Mouse (Mus musculus): ENCODE measurements around the gene Rec8.
A peak's percentile ranks its signal among the peaks of the same experiment; 100 is the strongest.

Rec8 gene

DNA sequence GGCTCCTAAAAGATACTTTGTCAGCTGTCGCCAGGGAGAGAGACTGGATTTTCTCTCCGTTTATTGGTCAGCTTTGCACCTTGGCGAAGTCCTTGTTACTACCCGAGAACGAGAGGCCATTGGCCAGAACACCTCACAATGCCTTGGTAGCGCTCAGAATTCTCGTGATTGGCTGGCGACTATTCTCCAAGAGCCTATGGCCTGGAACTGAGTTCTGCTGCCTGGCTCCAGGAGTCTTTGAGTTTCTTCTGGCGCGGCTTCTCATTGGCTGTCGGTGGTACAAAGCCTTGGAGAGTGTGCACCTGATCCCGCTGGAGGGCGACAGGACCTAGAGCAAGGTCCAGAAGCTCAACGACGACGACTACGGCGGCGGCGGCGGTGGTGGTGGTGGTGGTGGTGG lies at the start of gene Rec8:
Rec8 (plus strand) TSS at position 216 of the 400 bp plus-strand sequence.
- no peak for DNase-seq (ENCODE audit: low spot score in 2 of 2)

DNA sequence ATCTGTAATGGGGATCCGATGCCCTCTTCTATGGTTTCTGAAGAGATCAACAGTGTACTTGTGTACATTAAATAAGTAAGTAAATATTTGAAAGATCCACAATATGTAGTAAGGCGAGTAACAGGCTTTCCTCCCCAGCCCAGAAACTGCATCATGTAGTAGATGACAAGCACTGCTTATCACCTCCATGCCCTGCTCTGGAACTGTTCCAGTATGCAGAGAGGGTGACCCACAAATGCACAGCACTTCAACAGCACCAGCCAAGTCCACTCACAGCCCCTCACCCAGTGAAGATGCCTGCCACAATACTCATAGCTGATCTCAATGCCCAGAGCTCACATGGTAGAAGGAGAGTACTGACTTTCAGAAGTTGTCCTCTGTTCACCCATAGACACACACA lies 47.2 kb upstream of the Rec8 start:
- DNase-seq (ENCODE audit: low spot score in 2 of 2) = no peak

GRCm38 (mm10) chr14:55571760-55572159 lies 46.1 kb upstream of the Rec8 start:
- no peak for DNase-seq (ENCODE audit: low spot score in 2 of 2)

- DNase-seq (ENCODE audit: low spot score in 2 of 2) = no peak
Observed at GRCm38 (mm10) chr14:55575302-55575701, 42.5 kb upstream of the Rec8 start, which contains the start of gene Fitm1. Gene Fitm1, plus strand, starts transcription at chr14:55575617.

DNA sequence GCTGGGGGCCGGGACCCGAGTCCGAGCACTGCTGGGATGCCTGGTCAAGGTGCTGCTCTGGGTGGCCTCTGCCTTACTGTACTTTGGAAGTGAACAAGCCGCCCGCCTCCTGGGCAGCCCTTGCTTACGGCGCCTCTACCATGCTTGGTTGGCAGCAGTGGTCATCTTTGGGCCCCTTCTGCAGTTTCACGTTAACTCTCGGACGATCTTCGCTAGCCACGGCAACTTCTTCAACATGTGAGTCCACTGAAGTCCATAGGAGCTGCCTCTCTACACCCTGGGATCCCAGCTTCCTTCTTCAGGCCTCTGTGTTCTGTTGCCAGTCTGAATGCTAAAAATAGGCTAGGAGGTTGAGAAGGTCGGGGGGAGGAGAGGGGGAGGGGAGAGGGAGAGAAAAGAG lies 42.1 kb upstream of the Rec8 start:
- DNase-seq (ENCODE audit: low spot score in 2 of 2) = no peak

DNA sequence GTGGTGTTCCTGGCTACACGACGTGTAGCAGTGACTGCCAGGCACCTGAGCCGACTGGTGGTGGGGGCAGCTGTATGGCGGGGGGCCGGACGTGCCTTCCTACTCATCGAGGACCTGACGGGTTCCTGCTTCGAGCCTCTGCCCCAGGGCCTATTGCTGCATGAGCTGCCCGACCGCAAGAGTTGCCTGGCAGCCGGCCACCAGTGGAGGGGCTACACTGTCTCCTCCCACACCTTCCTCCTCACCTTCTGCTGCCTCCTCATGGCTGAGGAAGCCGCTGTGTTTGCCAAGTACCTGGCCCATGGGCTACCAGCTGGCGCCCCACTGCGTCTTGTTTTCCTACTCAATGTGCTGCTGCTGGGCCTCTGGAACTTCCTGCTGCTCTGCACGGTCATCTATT lies 41.5 kb upstream of the Rec8 start:
- DNase-seq (ENCODE audit: low spot score in 2 of 2) = no peak

GRCm38 (mm10) chr14:55577871-55578667 lies 39.8 kb upstream of the Rec8 start, which contains the start of gene Psme1:
Gene Psme1, plus strand, starts transcription at chr14:55578123.
- peak; percentile 82 for DNase-seq (ENCODE audit: low spot score in 2 of 2)

- DNase-seq (ENCODE audit: low spot score in 2 of 2) = peak in 1 of 2 experiments; percentile 43
Observed at GRCm38 (mm10) chr14:55578668-55579269, 39.1 kb upstream of the Rec8 start.

DNA sequence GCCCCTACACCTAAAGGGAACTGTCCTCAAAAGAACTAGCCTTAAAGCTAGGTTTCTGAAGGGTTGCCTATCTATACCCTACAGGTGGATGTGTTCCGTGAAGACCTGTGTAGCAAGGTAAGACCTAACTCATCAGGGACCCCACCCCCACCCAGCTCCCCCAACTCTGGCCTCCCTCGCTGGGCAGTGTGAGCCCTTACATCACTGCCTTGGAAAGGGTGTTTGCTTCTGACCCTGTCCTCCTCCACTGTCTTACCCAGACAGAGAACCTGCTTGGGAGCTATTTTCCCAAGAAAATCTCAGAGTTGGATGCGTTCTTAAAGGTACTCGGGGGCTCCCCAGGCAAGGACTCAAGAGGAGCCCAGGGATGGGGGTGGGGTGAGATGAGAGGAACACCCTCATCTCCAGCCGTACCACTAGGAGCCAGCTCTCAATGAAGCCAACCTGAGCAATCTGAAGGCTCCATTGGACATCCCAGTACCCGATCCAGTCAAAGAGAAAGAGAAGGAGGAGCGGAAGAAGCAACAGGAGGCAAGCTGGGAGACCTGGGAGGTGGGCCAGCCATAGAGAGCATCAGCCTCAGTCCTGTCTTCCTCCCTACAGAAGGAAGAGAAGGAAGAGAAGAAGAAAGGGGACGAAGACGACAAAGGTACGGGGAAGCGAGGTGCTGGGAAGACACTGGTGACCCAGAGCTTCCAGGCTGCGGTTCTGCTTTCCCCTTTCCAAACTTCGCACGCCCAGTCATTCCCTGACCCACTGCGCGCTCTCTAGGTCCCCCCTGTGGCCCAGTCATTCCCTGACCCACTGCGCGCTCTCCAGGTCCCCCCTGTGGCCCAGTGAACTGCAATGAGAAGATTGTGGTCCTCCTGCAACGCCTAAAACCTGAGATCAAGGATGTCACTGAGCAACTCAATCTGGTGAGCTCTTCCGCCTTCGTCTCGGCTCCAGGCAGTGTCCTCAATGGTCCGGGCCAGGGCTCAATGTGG lies 38.0 kb upstream of the Rec8 start:
- DNase-seq (ENCODE audit: low spot score in 2 of 2) = no peak

- no peak for DNase-seq (ENCODE audit: low spot score in 2 of 2)
Observed at GRCm38 (mm10) chr14:55580731-55581130, 37.1 kb upstream of the Rec8 start.

- no peak for DNase-seq (ENCODE audit: low spot score in 2 of 2)
Observed at GRCm38 (mm10) chr14:55581981-55582681, 35.7 kb upstream of the Rec8 start.

DNA sequence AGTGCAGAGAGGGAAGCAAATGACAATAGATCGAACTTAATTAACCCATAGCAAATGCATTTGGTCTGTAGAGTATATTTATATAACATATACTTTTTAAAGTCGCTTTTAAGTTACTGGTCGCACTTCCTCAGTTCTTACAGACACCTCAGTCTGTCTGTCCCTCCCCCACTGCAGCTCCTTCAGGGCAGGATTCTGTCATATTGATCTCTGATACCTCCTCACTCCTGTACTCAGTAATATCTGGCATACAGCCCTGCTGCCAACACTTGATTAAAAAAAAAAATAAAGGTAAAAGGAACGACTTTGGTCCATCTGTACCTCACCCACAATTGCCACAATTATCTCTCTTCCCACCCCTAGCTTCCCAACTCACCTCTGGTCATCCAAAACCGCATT lies 33.5 kb upstream of the Rec8 start:
- no peak for DNase-seq (ENCODE audit: low spot score in 2 of 2)

DNA sequence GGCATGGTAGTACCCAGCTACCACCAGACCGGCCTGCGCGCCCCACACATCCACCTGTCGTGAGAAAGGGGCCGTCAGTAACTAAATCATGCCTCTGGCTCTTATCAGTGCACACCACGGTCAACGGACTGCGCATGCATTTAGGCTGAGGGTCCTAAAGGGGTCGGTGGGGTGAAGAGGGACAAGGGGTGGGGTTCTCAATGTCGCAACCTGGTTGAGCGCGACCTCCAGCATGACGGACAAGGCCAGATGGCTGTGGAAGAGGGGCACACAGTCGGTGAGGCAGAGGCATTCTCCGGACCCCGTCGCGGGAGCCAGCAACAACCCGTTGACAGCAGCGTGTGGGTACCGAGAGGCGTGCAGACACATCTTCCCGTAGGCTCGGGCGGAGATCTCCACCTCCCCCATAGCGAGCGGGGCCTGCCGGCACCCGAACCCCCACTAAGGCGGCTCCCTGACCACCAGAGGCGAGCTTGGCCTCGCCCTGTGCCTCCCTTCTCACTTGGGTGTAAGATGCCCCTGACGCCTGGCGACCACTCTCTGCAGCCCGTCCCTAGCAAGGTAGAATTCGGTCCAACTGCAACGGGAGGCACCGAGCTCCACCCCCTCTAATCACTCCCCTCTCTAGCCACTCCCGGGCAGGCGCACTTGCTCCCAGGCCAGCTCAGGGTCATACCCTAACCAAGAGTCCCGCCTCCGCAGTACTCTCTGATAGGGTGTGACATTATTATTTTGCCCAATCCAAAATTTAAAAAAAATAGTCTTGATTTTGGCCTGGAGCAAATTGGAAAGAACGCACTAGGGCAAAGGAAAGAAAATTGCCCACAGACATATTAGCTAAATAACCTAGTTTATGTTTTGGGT lies 32.9 kb upstream of the Rec8 start, which contains the start of gene Emc9:
Emc9 (minus strand) TSS at position 601 of the 864 bp plus-strand sequence.
- peak; percentile 62 to 73 for DNase-seq (ENCODE audit: low spot score in 2 of 2)

DNA sequence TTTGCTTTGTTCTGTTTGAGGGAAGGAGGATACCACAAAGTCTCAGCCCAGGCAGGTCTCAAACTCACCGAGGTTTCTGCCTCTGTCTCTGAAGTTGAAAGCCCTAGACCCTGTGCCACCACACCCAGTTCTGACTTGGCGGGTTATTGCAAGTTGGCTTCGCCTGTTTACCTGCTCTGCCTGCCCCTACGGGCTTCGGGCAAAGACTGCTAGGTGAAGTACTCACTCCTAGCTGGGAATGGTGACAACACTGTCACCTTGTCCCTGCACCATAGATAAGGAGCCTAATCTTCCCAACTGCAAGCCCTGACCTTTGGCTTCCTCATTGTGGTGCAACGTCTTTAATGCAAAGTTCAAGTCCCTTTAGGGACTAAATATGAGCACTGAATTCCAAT lies 32.3 kb upstream of the Rec8 start:
- no peak for DNase-seq (ENCODE audit: low spot score in 2 of 2)

- no peak for DNase-seq (ENCODE audit: low spot score in 2 of 2)
Observed at GRCm38 (mm10) chr14:55586149-55586548, 31.7 kb upstream of the Rec8 start.

GRCm38 (mm10) chr14:55589271-55589670 lies 28.6 kb upstream of the Rec8 start:
- DNase-seq (ENCODE audit: low spot score in 2 of 2) = no peak

DNA sequence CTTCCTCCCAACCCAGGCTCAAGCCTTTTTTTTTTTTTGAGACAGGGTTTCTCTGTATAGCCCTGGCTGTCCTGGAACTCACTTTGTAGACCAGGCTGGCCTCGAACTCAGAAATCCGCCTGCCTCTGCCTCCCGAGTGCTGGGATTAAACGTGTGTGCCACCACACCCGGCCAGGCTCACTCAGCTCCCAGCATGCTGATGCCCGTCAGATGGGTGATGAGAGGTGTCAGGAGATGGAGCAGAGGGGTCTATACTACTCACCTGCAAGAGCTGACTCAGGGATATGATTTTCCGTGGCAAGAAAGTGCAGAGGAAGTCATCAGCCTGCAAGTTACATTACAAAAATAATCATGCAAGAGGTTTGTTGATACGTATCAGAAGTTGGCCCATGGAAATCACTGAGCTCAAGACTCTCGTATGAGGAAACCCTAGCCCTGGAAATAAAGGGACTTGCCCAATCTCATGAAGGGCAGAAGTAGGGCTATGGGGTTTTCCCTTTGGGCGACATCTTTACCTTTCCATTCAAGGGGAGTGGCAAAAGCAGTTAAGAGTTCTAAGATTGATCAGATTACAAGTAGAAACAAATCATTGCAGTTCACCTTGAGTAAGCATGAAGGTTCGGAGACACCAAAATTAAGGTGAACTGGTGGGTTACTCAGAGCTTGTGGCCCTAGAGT lies 27.9 kb upstream of the Rec8 start:
- DNase-seq (ENCODE audit: low spot score in 2 of 2) = no peak

DNA sequence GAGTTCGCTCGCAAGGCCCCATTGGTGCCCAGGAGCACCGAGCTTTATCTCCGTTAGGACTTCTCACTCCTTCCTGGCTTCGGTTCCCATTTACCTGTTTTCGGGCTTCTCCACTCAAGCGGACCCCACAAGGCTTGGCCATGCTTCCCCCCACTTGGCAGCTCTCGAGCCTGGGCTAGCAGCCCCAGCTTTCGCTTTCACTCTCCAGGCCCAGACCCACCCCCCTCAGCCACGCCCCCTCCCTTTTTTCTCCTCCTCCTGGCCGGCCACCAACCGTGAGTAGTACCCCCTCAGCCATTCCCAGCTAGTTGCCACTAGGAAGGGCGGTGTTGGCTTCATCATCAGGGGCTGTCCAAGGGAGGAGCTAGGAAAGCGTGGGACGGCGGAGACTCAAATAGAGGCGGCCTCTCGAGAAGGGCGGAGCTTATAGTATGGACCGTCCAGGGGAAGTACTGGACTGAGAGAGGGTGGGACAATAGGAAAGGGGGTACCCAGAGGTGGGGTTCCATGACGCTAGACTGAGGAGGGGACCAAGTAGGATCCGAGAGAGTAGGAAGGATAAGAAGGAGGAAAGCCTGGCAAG lies 27.0 kb upstream of the Rec8 start, which contains the start of gene Psme2:
Psme2 (minus strand) TSS at position 366 of the 583 bp plus-strand sequence.
- DNase-seq (ENCODE audit: low spot score in 2 of 2) = peak; percentile 93 to 94

- peak; percentile 92 to 94 for DNase-seq (ENCODE audit: low spot score in 2 of 2)
Observed at GRCm38 (mm10) chr14:55591331-55591891, 26.4 kb upstream of the Rec8 start, which contains the start of gene Rnf31. Gene Rnf31, plus strand, starts transcription at chr14:55591708.
